Mouse (Mus musculus) myocyte (in vitro differentiated cells): ENCODE results near the gene Inpp4b. TPM values are rescaled to one million over a fixed set of nuclear protein-coding genes. Genes with fewer than 3 reads are reported as not detected.

ENCODE experiments used
- H3K27me3 ChIP-seq: one replicate; pipeline ENCODE4 v1.6.1; 2011; ENCODE audit not compliant: control insufficient read depth, insufficient read depth, insufficient read length
- H3K36me3 ChIP-seq: one replicate; pipeline ENCODE4 v1.6.1; 2011; ENCODE audit not compliant: control insufficient read depth, insufficient read depth
- H3K4me2 ChIP-seq: one replicate; pipeline ENCODE4 v1.6.1; 2011; ENCODE audit warnings: low read depth, control low read depth
- H3K4me3 ChIP-seq: one replicate; pipeline ENCODE4 v1.5.1; 2011; ENCODE audit warnings: mild to moderate bottlenecking, control low read depth, moderate library complexity
- H3K79me2 ChIP-seq: one replicate; pipeline ENCODE4 v1.6.1; 2011; ENCODE audit not compliant: control insufficient read depth, insufficient read depth
- H3ac ChIP-seq: one replicate; pipeline ENCODE4 v1.6.1; 2011; ENCODE audit not compliant: control insufficient read depth, insufficient read length
- CEBPB ChIP-seq: IDR thresholded peaks from 2 replicates; pipeline ENCODE4 v1.6.1; 2011; ENCODE audit warnings: mild to moderate bottlenecking, moderate library complexity; ENCODE audit not compliant: poor library complexity, insufficient read depth, severe bottlenecking
- E2F4 ChIP-seq: IDR thresholded peaks from one replicate; pipeline ENCODE4 v1.6.1; 2011; ENCODE audit warnings: mild to moderate bottlenecking, control low read depth, moderate library complexity; ENCODE audit not compliant: insufficient read depth
- MAX ChIP-seq: IDR thresholded peaks from one replicate; pipeline ENCODE4 v1.6.1; 2011; ENCODE audit warnings: low read depth, mild to moderate bottlenecking, control low read depth
- MYOD1 ChIP-seq, 3 experiments: IDR thresholded peaks; one replicate each; pipeline ENCODE4 v1.6.1; 2011; ENCODE audit warnings: control low read depth in 2 of 3, low read depth in 2 of 3, mild to moderate bottlenecking in 2 of 3, moderate library complexity in 1 of 3; ENCODE audit not compliant: insufficient read length in 2 of 3, control insufficient read depth in 1 of 3
- MYOG ChIP-seq, 3 experiments: IDR thresholded peaks; one replicate each; pipeline ENCODE4 v1.6.1; 2011; ENCODE audit warnings: control low read depth in 2 of 3, low read depth in 2 of 3, mild to moderate bottlenecking in 2 of 3; ENCODE audit not compliant: insufficient read length in 2 of 3, control insufficient read depth in 1 of 3, insufficient read depth in 1 of 3
- POLR2A ChIP-seq: IDR thresholded peaks from one replicate; pipeline ENCODE4 v1.6.1; 2011; ENCODE audit warnings: low read depth, mild to moderate bottlenecking, control low read depth, moderate library complexity; ENCODE audit not compliant: insufficient read length
- POLR2AphosphoS2 ChIP-seq: IDR thresholded peaks from one replicate; pipeline ENCODE4 v1.6.1; 2011; ENCODE audit warnings: low read depth, control low read depth; ENCODE audit not compliant: insufficient read length
- REST ChIP-seq: IDR thresholded peaks from one replicate; pipeline ENCODE4 v1.6.1; 2011; ENCODE audit warnings: mild to moderate bottlenecking, control low read depth, moderate library complexity; ENCODE audit not compliant: insufficient read depth, insufficient read length
- SRF ChIP-seq: IDR thresholded peaks from one replicate; pipeline ENCODE4 v1.6.1; 2011; ENCODE audit warnings: low read depth; ENCODE audit not compliant: control insufficient read depth, insufficient read length
- TCF12 ChIP-seq: IDR thresholded peaks from one replicate; pipeline ENCODE4 v1.6.1; 2011; ENCODE audit warnings: mild to moderate bottlenecking, control low read depth; ENCODE audit not compliant: poor library complexity, insufficient read depth, severe bottlenecking
- TCF3 ChIP-seq: IDR thresholded peaks from one replicate; pipeline ENCODE4 v1.6.1; 2011; ENCODE audit warnings: low read depth, control low read depth; ENCODE audit not compliant: insufficient read length
- USF1 ChIP-seq: IDR thresholded peaks from one replicate; pipeline ENCODE4 v1.6.1; 2011; ENCODE audit warnings: low read depth, mild to moderate bottlenecking, control low read depth, moderate library complexity
- polyA plus RNA-seq: library from polyadenylated mRNA; unstranded; fragments of >200 nt; fragmentation: generic; extraction: Trizol; gene quantifications from one replicate; pipeline ENCODE4 v1.2.1, GENCODE M21; 2012; ENCODE audit warnings: missing spikeins

Gene Inpp4b
- polyA plus RNA-seq, 1 experiment = 5.6 TPM

GRCm38 (mm10) chr8:81489894-81490661 lies 147.7 kb downstream of the Inpp4b start:
- TF ChIP-seq MYOG (IDR thresholded peaks at IDR 0.05; ENCODE audit: control insufficient read depth in 1 of 3, insufficient read depth in 1 of 3, insufficient read length in 2 of 3, low read depth in 2 of 3) (no peak), POLR2A (no peak), TCF3 (no peak), CEBPB (no peak), REST (no peak), MYOD1 (IDR thresholded peaks at IDR 0.05; ENCODE audit: control insufficient read depth in 1 of 3, insufficient read length in 2 of 3, low read depth in 2 of 3) (no peak), E2F4 (no peak), USF1 (no peak), MAX (no peak), POLR2AphosphoS2 (no peak), SRF (no peak), TCF12 (no peak)
- Histone ChIP-seq H3K79me2 (no peaks in the 10 kb centered on the region), H3K27me3 (no peaks in the 10 kb centered on the region), H3K36me3 (no peaks in the 10 kb centered on the region), H3K4me2 (no peak overlapping the region), H3ac (no peak overlapping the region), H3K4me3 (no peak overlapping the region)

DNA sequence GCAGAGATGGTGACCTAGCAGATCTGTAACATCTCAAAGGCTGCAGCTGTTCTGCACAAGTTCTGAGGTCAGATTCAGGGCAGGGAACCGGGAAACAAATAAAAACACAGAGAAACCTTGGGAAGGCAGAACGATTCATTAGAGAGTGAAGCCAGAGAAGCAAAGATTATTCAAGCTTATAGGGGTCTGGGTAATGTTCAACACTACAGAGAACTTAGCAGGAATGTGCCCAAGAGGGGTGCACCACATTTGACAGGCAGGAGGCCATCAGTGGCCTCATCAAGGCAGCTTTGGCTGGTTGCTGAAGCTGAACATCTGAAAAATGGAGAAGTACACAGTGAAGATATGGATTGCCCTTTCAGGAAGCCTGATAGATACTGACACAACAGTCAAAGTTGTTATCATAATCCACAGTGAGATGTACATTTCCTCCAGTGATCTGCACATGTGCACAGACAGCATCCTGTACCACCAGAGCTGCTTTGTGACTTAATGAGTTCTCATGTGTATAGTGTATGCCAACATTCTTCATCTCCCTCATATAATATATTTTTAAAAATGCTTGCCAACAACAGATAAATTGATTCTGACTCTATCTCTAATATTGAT lies 148.8 kb downstream of the Inpp4b start:
- H3K79me2 ChIP-seq = no peaks in the 10 kb centered on the region

GRCm38 (mm10) chr8:81491706-81492204 lies 149.4 kb downstream of the Inpp4b start:
- Histone ChIP-seq H3K79me2 (no peaks in the 10 kb centered on the region), H3ac (no peak overlapping the region), H3K4me2 (no peak overlapping the region), H3K27me3 (no peaks in the 10 kb centered on the region), H3K36me3 (no peaks in the 10 kb centered on the region), H3K4me3 (no peak overlapping the region)
- TF ChIP-seq E2F4 = no peak
- no peak for TF ChIP-seq TCF12
- TF ChIP-seq USF1 = no peak
- no peak for TF ChIP-seq MYOD1 (IDR thresholded peaks at IDR 0.05; ENCODE audit: control insufficient read depth in 1 of 3, insufficient read length in 2 of 3, low read depth in 2 of 3)
- TF ChIP-seq POLR2AphosphoS2 = no peak
- no peak for TF ChIP-seq MYOG (IDR thresholded peaks at IDR 0.05; ENCODE audit: control insufficient read depth in 1 of 3, insufficient read depth in 1 of 3, insufficient read length in 2 of 3, low read depth in 2 of 3)
- no peak for TF ChIP-seq SRF
- TF ChIP-seq POLR2A = no peak
- TF ChIP-seq MAX = no peak

More for the DNA sequence above, 148.8 kb downstream of the Inpp4b start:
- no peaks in the 10 kb centered on the region for H3K36me3 ChIP-seq
- no peak overlapping the region for H3ac ChIP-seq
- H3K4me2 ChIP-seq = no peak overlapping the region
- TF ChIP-seq MAX = no peak
- TF ChIP-seq SRF = no peak
- TF ChIP-seq MYOD1 (IDR thresholded peaks at IDR 0.05; ENCODE audit: control insufficient read depth in 1 of 3, insufficient read length in 2 of 3, low read depth in 2 of 3) = no peak
- no peak for TF ChIP-seq REST
- no peak overlapping the region for H3K4me3 ChIP-seq
- no peaks in the 10 kb centered on the region for H3K27me3 ChIP-seq

DNA sequence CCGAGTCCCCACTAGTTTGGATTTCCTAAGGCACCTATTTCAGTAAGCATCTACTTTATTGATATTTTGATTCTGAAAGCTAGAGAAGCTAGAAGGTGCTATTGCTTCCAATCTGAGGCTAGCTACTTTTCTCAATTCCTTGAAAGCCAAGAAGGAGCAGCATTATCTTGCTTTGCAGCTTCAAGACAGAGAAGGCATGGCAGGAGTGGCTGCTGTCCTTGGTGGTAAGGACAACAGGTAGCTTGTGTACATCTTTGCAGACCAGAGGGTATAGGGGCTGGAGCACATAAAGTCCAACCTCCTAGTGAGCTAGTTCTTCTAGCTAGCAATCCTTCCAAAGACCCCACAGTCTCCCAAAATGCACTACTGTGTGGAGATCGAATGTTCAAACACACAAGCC lies 152.5 kb downstream of the Inpp4b start:
- H3K36me3 ChIP-seq = no peaks in the 10 kb centered on the region
- H3K79me2 ChIP-seq = no peaks in the 10 kb centered on the region
- H3K27me3 ChIP-seq = no peaks in the 10 kb centered on the region
- H3K4me3 ChIP-seq = no peak overlapping the region
- H3ac ChIP-seq = no peak overlapping the region
- TF ChIP-seq MAX (no peak), MYOG (IDR thresholded peaks at IDR 0.05; ENCODE audit: control insufficient read depth in 1 of 3, insufficient read depth in 1 of 3, insufficient read length in 2 of 3, low read depth in 2 of 3) (no peak), MYOD1 (IDR thresholded peaks at IDR 0.05; ENCODE audit: control insufficient read depth in 1 of 3, insufficient read length in 2 of 3, low read depth in 2 of 3) (no peak), CEBPB (no peak), POLR2AphosphoS2 (no peak), POLR2A (no peak), SRF (no peak), USF1 (no peak), E2F4 (no peak), TCF12 (no peak)
- no peak overlapping the region for H3K4me2 ChIP-seq
